Mouse (Mus musculus) A20 (cell line): ENCODE data around the gene Trim30a.
"Not testable (repeated sequence)": the region's sequence is repeated elsewhere in the genome, so short reads cannot be mapped to it uniquely, and the experiment has no call there.

Source experiments
- DNase-seq: peaks from one replicate; pipeline ENCODE4 v3.0.0-alpha.2; 2011; ENCODE audit warnings: low read depth, low spot score

Trim30a gene

DNA sequence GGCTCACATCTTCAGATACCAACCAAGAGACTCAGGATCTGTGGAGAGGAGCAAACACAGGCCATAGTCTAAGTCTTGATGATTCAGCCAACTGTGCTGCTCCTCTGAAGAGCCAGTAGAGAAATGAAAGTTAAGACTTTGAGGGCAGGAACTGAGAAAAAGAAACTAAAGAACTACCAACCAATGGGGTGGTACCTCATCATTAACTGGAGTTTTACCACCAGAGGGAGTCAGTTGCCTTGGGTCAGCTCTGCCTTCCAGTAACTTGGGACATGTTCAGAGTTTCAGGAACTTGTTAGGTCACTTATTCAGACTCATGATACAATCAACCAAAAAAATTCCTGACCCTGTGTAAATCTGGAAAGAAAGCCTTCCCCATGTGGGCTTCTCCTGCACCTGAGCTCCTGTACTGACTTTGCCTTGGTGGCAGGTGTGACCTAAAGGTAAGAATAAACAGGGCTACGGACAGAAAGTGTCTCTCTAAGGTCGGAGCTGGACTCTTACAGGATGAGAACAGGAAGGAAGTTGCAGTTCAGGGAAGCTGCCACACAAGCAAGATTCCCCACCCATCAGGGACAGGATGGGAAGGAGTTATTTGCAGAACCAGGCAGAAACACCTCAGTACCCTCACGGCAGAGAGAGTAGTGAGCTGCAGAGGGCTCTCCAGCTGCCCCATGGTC, at the start of gene Trim30a:
Gene Trim30a, minus strand, starts transcription at position 129 of the 680 bp plus-strand sequence.
- DNase-seq: peak; percentile 13

GRCm38 (mm10) chr7:104507421-104508065, 42.5 kb upstream of the Trim30a start, which contains the start of gene Trim30d:
Gene Trim30d, minus strand, starts transcription at chr7:104507849.
- not testable (repeated sequence) for DNase-seq

DNA sequence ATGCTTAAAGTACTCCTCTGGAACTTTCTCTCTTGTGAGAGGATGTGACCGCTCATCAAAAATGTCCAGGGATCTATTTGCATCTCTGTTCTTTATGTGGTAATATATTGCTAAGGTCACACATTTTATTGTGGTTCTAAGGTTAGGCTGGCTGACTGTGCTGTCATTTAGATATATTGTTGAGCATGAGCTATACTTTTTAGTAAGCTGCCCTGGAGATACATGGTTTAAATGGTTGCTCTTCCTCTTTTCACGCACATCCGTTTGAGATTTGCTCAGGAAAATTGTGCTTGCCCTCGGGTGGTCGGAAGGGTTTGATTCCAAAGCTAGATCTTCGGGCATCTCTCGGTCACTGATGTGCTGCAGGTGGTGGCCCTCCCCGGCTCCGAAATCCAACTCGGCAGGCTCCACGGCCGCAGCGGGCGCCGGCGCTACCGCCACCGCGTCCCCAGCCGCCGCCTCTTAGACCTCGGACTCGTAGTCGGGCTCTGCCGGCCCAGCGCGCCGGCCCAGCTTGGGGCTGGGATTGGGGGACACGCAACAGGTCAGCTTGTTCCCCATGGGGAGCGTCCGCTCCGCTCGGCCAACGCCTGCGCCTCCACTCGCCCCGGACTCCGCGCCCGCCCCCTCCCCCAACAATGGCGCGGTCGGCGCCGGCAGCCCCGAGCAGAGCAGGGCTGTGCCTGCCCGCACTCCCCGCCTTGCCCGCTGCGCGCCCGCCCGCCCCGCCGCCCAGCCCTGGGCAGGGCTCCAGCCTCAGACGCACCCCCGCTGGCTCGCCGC, 36.8 kb upstream of the Trim30a start:
- no peak for DNase-seq

DNA sequence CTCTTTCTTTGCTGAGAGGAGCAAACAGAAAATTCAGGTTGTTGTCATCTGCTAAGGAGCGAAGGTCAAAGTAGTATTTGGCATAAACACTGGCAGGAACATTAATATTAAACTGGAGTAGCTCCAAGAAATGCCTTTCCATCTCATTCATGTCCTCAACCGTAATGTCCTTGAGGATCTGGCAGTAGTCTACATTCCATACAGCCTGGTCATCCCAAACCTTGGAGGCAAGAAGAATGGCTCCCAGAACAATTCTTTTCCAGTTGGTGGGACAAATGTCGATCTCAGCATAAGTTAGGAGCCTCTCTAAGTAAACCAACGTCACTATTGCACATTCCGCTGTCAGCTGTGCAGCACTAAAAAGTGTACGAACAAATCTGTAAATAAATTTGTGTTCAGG, 36.2 kb upstream of the Trim30a start:
- not testable (repeated sequence) for DNase-seq

- DNase-seq: not testable (repeated sequence)
Observed at GRCm38 (mm10) chr7:104499464-104499863, 34.5 kb upstream of the Trim30a start.

GRCm38 (mm10) chr7:104445961-104446645, 18.9 kb downstream of the Trim30a start:
- DNase-seq: peak; percentile 70

DNA sequence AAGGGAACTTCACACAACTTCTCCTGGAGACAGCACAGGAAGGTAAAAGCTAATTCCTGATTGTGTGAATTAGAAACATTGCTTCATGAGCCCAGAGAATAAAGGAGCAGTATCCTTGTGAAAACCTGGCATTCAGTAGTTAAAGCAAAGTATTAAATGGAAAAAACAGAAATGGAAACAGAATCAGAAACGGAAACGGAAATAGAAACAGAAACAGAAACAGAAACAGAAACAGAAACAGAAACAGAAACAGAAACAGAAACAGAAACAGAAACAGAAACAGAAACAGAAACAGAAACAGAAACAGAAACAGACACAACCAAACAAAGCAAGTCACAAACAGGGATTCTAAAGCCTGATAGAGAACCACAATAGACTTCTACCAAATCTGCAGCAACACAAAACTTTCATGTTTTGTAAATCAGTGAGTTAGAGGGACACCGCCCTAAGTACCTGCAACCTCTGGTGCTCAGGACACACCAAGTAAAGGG, 60.5 kb downstream of the Trim30a start:
- no peak for DNase-seq

DNA sequence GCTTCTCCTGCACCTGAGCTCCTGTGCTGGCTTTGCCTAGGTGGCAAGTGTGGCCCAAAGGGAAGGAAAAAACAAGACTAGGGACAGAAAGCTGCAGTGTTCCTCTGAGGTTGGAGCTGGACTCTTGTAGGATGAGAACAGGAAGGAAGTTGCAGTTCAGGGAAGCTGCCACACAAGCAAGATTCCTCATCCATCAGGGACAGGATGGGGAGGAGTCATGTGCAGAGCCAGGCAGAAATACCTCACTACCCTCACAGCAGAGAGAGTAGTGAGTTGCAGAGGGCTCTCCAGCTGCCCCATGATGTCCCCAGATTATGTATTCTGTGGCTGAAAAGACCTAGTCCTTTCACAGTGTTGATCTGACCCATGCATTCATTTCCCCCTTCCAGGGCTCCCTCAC, 63.9 kb downstream of the Trim30a start:
- no peak for DNase-seq

- peak; percentile 28 for DNase-seq
Observed at GRCm38 (mm10) chr7:104400698-104401097, 64.3 kb downstream of the Trim30a start, which contains the start of gene Trim30c. Gene Trim30c, minus strand, starts transcription at chr7:104400837.

DNA sequence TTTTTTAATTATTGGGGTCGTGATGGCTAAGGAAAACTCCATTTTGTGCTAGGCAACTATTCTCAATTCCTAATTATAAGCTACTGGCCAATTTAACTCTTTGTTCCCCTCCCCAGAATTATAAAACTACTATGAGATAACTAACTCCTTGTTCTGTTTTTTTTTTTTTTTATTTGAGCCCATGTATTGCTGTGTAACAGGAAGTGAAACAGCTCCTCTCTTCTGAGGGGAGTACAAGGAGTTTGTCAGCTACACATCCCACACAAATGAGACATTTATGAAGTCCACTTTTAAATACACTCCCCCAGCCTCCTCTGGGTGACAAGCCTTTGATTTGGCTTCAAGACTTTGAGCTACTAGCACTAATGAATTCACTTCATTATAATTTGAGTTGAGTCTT, 66.5 kb downstream of the Trim30a start:
- DNase-seq: peak; percentile 27

DNA sequence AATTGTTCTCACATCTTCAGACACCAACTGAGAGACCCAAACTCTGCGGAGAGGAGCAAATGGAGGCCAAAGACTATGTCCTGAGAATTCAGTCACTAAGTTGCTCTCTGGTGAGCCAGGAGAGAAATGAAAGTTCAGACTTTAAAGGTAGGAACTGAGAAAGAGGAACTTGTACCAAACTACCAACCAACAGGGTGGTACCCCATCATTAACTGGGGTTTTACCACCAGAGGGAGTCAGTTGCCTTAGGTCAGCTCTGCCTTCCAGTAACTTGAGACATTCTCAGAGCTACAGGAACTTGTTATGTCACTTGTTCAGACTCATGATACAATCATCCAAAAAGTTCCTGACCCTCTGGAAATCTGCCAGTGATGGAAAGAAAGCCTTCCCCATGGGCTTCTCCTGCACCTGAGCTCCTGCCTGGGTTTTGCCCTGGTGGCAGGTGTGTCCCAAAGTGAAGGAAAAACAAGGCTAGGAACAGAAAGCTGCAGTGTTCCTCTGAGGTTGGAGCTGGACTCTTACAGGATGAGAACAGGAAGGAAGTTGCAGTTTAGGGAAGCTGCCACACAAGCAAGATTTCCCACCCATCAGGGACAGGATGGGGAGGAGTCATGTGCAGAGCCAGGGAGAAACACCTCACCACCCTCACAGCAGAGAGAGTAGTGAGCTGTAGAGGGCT, 95.1 kb downstream of the Trim30a start, which contains the start of gene Trim30b:
Gene Trim30b, minus strand, starts transcription at position 149 of the 679 bp plus-strand sequence.
- peak; percentile 74 for DNase-seq

DNA sequence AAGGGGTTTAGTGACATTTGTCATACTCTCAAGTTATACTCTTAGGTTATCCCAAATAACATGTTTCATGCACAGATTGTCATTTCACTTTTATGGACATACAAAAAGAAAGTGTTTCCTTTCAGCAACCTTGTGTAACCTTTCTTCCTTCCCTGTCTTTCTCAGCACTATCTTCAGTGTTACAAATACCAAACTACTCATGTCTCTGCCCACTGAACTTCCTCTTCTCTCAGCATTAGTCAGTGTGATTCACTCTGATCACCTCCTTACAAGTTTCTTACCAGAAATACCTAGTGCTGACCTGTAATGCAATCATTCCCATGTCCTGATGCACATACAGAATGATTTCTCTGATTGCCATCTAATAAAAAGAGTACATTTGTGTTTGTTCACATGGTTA, 98.7 kb downstream of the Trim30a start:
- no peak for DNase-seq
